Mouse (Mus musculus) embryonic facial prominence, embryonic 14.5 days (tissue): ENCODE data around the gene Ninj2. TPM values are rescaled to one million over a fixed set of nuclear protein-coding genes. Genes with fewer than 3 reads are reported as not detected.

Experiments used
- ATAC-seq: fragments of 200-750 bp; cut with Nextera tagmentation; 2 replicates; pipeline ENCODE4 v1.8.0; 2017; ENCODE audit warnings: low read depth, moderate number of reproducible peaks, moderate TSS enrichment
- DNase-seq: peaks from one replicate; pipeline ENCODE4 v3.0.0-alpha.2; 2015; ENCODE audit warnings: low spot score
- H3K27ac ChIP-seq: fragments of 300-500 bp; sonication (generic); replicated peaks from 2 replicates; pipeline ENCODE4 v1.5.1; 2014; ENCODE audit warnings: low read depth, mild to moderate bottlenecking, low read length, moderate library complexity
- H3K27me3 ChIP-seq: fragments of 300-500 bp; sonication (generic); replicated peaks from 2 replicates; pipeline ENCODE4 v1.6.1; 2014; ENCODE audit warnings: low read length; ENCODE audit not compliant: control insufficient read depth, insufficient read depth
- H3K36me3 ChIP-seq: fragments of 300-500 bp; sonication (generic); 2 replicates; pipeline ENCODE4 v1.6.1; 2014; ENCODE audit warnings: low read length, mixed read lengths; ENCODE audit not compliant: control insufficient read depth, insufficient read depth
- H3K4me1 ChIP-seq: fragments of 300-500 bp; sonication (generic); 2 replicates; pipeline ENCODE4 v1.6.1; 2014; ENCODE audit warnings: antibody characterized with exemption, low read length; ENCODE audit not compliant: control insufficient read depth, insufficient read depth
- H3K4me2 ChIP-seq: fragments of 300-500 bp; sonication (generic); 2 replicates; pipeline ENCODE4 v1.6.1; 2014; ENCODE audit warnings: low read depth, mild to moderate bottlenecking, low read length, moderate library complexity, mixed read lengths
- H3K4me3 ChIP-seq: fragments of 300-500 bp; sonication (generic); 2 replicates; pipeline ENCODE4 v1.5.1; 2014; ENCODE audit warnings: low read depth, mild to moderate bottlenecking, low read length
- H3K9ac ChIP-seq: fragments of 300-500 bp; sonication (generic); 2 replicates; pipeline ENCODE4 v1.6.1; 2014; ENCODE audit warnings: low read depth, mild to moderate bottlenecking, low read length, moderate library complexity, mixed read lengths
- H3K9me3 ChIP-seq: fragments of 300-500 bp; sonication (generic); 2 replicates; pipeline ENCODE4 v1.6.1; 2016; ENCODE audit warnings: low read length; ENCODE audit not compliant: control insufficient read depth
- WGBS: fragments of 180-500 bp; shearing (Covaris S2); extraction: QIAGEN DNeasy Blood & Tissue Kit; methylation state at CpG from one replicate; pipeline ENCODE4 v1.1.7; 2014; 5-methylcytosine and 5-hydroxymethylcytosine counted together
- polyA plus RNA-seq: library from polyadenylated mRNA; unstranded; fragments of >200 nt; fragmentation: Nextera tagmentation; extraction: Ambion mirVana; gene quantifications from 2 replicates; pipeline ENCODE4 v1.2.1, GENCODE M21; 2014

Ninj2 gene
- polyA plus RNA-seq, 1 experiment from 2014 or later: 0.61 TPM

- H3K9me3 ChIP-seq: no peaks in the 10 kb centered on the region
- no peak overlapping the region for H3K4me3 ChIP-seq
- no peaks in the 10 kb centered on the region for H3K27me3 ChIP-seq
- H3K4me1 ChIP-seq: no peaks in the 10 kb centered on the region
- no peak for ATAC-seq
- no peaks in the 10 kb centered on the region for H3K36me3 ChIP-seq
- 82% methylated on average over 12 of the region's 12 CpGs for WGBS
- H3K4me2 ChIP-seq: no peak overlapping the region
- no peak overlapping the region for H3K9ac ChIP-seq
- no peak for DNase-seq
- H3K27ac ChIP-seq: no peak overlapping the region
These were observed 8.1 kb downstream of the Ninj2 start for GRCm38 (mm10) chr6:120101221-120101620.

DNA sequence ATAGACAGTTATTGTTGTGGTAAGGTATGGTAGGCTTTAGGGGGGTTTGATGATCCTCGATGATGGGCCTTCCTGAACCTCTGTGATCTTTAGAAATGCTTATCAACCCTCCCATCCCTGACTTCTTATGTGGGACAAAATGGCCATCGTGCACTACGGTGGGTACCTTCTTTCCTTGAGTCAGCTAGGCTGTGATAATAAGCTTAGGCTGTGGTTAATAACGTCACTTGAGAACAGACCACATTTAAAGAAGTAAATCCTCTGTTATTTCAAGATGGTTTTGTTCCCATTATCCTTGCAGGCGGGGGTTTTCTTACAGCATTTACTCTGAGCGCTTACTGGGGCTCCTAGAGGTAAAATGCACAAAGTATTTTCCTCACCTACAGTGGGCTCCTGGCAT is 8.8 kb downstream of the Ninj2 start:
- H3K36me3 ChIP-seq: no peaks in the 10 kb centered on the region
- ATAC-seq (0 out of 2 replicates have a peak, but pooled peaks have one; percentile 33), DNase-seq (no peak)
- H3K4me1 ChIP-seq: no peaks in the 10 kb centered on the region
- H3K27me3 ChIP-seq: no peaks in the 10 kb centered on the region
- no peak overlapping the region for H3K27ac ChIP-seq
- 73% methylated on average over 6 of the region's 6 CpGs for WGBS
- H3K9me3 ChIP-seq: no peaks in the 10 kb centered on the region
- no peak overlapping the region for H3K9ac ChIP-seq
- H3K4me3 ChIP-seq: no peak overlapping the region
- no peak overlapping the region for H3K4me2 ChIP-seq

- WGBS: 45% methylated on average over 1 of the region's 1 CpGs
- no peaks in the 10 kb centered on the region for H3K9me3 ChIP-seq
- H3K36me3 ChIP-seq: no peaks in the 10 kb centered on the region
- no peak overlapping the region for H3K4me2 ChIP-seq
- no peak overlapping the region for H3K27ac ChIP-seq
- DNase-seq: no peak
- no peak for ATAC-seq
- no peaks in the 10 kb centered on the region for H3K27me3 ChIP-seq
- no peak overlapping the region for H3K4me3 ChIP-seq
- H3K4me1 ChIP-seq: no peaks in the 10 kb centered on the region
- no peak overlapping the region for H3K9ac ChIP-seq
These were observed 10.0 kb downstream of the Ninj2 start for GRCm38 (mm10) chr6:120103104-120103503.

DNA sequence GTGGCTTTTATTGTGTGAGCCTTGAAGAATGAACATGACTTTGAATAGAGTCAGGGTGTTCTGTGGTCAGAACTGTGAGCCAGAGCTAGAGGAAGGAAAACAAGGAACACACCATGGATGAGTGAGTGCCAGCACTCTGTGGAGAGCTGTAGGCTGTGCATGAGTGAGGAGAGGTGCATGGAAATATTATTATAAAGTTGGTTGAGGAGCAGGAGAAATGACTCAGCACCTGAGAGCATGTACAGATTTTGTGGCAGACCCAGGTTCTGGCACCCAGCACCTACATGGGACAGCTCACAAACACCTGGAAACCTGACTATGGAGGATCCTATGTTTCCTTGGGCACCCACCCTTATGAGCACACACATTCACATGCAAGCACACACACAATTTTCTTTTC is 11.9 kb downstream of the Ninj2 start:
- ATAC-seq (no peak), DNase-seq (no peak)
- no peak overlapping the region for H3K4me2 ChIP-seq
- peaks cover 10% of the 10 kb centered on the region; the same call in 1 of the 2 replicates for H3K4me1 ChIP-seq
- no peak overlapping the region for H3K9ac ChIP-seq
- no peaks in the 10 kb centered on the region for H3K27me3 ChIP-seq
- H3K36me3 ChIP-seq: no peaks in the 10 kb centered on the region
- H3K9me3 ChIP-seq: no peaks in the 10 kb centered on the region
- no peak overlapping the region for H3K4me3 ChIP-seq
- H3K27ac ChIP-seq: no peak overlapping the region

- WGBS: 65% methylated on average over 5 of the region's 5 CpGs
- Histone ChIP-seq H3K4me1 (peaks cover 14% of the 10 kb centered on the region; the same call in 1 of the 2 replicates), H3K9ac (no peak overlapping the region), H3K27me3 (no peaks in the 10 kb centered on the region), H3K27ac (no peak overlapping the region), H3K36me3 (no peaks in the 10 kb centered on the region), H3K4me3 (no peak overlapping the region), H3K4me2 (no peak overlapping the region), H3K9me3 (no peaks in the 10 kb centered on the region)
- no peak for DNase-seq
- ATAC-seq: peak; percentile 4; the same call in 1 of the 2 replicates
These were observed 14.4 kb downstream of the Ninj2 start for GRCm38 (mm10) chr6:120107586-120107985.

GRCm38 (mm10) chr6:120108061-120108460 is 14.9 kb downstream of the Ninj2 start:
- Histone ChIP-seq H3K9me3 (no peaks in the 10 kb centered on the region), H3K4me3 (no peak overlapping the region), H3K9ac (no peak overlapping the region), H3K36me3 (no peaks in the 10 kb centered on the region), H3K4me2 (no peak overlapping the region), H3K27me3 (no peaks in the 10 kb centered on the region), H3K4me1 (peaks cover 14% of the 10 kb centered on the region; the same call in 1 of the 2 replicates), H3K27ac (no peak overlapping the region)
- ATAC-seq: peak; percentile 37; the same call in 1 of the 2 replicates
- DNase-seq: peak; percentile 72
- 54% methylated on average over 6 of the region's 6 CpGs for WGBS

DNA sequence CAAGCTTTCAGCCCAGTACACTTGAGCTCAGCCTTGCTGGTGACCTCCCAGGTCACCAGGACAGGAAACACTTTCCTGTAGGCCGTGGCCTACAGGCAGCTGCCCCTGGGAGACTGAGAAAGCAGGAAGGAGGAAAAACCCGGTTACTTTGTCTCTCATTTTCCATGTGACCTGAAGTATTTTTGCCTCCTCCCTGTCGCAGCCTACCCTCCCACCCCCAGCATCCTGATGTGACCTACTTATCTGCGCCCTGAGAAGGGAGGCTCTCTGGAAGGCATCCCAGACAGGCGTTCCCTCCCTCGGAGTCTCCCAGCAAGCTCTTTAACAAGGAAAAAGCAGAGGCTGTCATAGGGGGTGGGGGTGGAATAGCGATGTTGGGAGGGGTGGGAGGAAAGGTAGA is 16.0 kb downstream of the Ninj2 start:
- Histone ChIP-seq H3K4me3 (no peak overlapping the region), H3K27ac (no peak overlapping the region), H3K27me3 (no peaks in the 10 kb centered on the region), H3K9me3 (no peaks in the 10 kb centered on the region), H3K4me2 (no peak overlapping the region), H3K4me1 (peaks cover 14% of the 10 kb centered on the region; the same call in 1 of the 2 replicates), H3K36me3 (no peaks in the 10 kb centered on the region), H3K9ac (no peak overlapping the region)
- WGBS: 8% methylated on average over 6 of the region's 7 CpGs
- DNase-seq: peak; percentile 79
- ATAC-seq: no peak

DNA sequence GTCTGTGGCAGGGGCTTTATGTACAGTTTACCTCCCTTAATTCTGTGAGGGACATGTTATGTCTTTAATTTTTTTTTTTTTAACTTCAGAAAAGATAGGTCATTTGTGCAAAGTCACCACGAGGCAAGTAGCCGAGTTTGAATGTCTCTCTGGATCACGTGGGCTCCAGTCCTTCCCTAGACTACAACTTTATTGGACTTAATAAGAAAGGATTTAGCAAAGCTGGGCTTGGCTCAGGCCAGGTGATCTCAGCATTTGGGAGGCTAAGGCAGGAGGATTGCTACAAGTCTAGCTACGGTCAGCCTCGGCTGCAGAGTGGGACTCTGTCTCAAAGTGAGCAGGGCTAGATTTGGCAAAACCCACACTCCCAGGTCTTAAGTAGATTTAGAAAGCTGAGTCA is 16.8 kb downstream of the Ninj2 start:
- no peaks in the 10 kb centered on the region for H3K36me3 ChIP-seq
- no peaks in the 10 kb centered on the region for H3K27me3 ChIP-seq
- H3K4me3 ChIP-seq: no peak overlapping the region
- 68% methylated on average over 5 of the region's 5 CpGs for WGBS
- H3K27ac ChIP-seq: no peak overlapping the region
- H3K9me3 ChIP-seq: no peaks in the 10 kb centered on the region
- H3K4me2 ChIP-seq: no peak overlapping the region
- H3K9ac ChIP-seq: no peak overlapping the region
- ATAC-seq: no peak
- no peak for DNase-seq
- H3K4me1 ChIP-seq: peaks cover 18% of the 10 kb centered on the region

DNA sequence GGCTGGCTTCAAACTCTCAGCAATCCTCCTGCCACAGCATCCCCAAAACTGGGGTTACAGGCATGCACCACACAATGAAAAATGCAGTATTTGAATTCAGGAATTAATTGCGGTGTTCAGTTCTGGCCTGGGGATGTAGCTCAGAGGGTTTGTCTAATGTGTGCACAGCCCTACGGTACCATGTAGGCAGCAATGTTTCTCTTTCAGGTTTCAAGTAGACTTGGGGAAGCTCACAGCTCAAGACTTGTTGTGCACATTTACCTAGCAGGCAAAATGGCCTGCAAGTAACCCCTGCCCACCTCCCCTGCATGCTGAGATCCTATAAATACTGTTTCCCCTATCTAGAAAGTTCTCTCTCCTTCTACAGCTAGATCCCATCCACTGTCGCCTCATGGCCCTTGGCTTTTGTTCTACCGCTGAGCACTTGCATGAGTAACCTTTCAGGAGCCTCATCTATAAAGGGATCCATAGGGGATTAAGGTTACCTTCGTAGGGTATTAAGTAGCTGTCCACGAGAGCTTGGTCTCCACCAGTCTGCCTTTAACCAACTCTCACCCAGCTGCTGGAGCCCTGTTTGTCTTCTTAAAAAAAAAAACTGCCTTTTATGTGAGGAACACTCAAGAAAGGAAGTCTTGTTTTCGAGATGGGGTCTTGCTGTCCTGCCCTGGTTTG is 17.7 kb downstream of the Ninj2 start:
- no peaks in the 10 kb centered on the region for H3K27me3 ChIP-seq
- H3K4me1 ChIP-seq: peaks cover 25% of the 10 kb centered on the region
- no peak overlapping the region for H3K9ac ChIP-seq
- ATAC-seq: no peak
- H3K4me2 ChIP-seq: no peak overlapping the region
- H3K36me3 ChIP-seq: no peaks in the 10 kb centered on the region
- 66% methylated on average over 7 of the region's 7 CpGs for WGBS
- H3K27ac ChIP-seq: no peak overlapping the region
- H3K4me3 ChIP-seq: no peak overlapping the region
- H3K9me3 ChIP-seq: no peaks in the 10 kb centered on the region
- no peak for DNase-seq
